Mouse (Mus musculus) kidney, postnatal 25 days (tissue): ENCODE results near the gene Reep3.
A peak's percentile ranks its signal among the peaks of the same experiment; 100 is the strongest.

Experiments used
- DNase-seq, 2 experiments: peaks; one replicate each; pipeline ENCODE4 v3.0.0; 2021; ENCODE audit warnings: mixed read lengths in 2 of 2

Gene Reep3

DNA sequence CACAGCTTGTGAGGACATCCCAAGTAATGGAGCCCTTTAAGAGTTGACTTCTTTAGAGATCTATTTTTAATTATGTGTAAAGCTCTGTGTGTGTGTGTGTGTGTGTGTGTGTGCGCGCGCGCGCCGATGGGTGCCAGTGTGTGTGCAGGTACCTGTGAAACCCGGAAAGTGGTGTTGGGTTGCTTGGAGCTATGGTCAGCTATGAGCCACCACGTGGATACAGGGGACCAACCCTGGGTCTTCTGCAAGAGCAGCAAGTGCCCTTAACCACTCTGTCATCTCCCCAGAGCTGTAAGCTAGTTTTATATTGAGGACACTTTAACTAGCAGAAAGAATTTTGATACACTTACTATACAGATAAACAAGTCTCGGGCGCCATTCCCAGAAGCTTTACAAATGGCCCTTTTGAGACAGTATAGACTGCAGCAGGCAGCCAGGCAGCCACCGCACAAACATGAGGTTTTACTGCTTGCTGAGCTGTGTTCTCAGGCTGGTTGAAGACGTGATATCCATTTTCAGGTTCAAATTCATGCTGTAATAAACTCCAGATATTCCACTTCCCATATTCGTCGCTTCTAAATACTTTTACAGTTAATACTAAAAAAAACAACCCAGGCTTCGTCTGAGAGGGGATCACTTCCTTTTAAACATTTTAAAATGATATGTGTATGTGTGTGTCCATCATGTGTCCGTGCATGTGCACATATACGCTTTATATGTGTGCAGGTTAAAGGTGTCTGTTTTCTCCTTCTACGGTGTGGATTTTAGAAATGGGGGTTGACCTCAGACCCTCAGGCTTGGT lies 15.3 kb downstream of the Reep3 start:
- DNase-seq: no peak

DNA sequence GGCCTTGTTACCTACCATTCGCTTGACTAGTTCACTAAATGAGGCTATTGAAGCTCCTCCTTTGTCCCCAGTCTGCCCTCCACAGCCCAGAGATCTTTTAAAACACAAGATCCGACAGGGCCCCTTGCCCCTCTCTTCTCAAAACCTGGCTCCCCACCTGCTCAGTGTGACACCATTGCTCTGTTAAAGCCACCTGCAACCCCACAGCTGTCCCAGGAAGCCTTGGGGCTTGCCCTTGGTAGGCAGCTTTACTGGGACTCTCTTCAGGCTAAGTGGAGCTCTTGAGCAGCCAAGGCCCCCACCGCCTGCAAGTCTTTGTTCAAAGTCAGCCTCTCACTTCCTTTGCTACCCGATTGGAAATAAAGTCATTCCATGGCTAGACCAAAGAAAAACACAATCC lies 17.7 kb downstream of the Reep3 start:
- no peak for DNase-seq

DNA sequence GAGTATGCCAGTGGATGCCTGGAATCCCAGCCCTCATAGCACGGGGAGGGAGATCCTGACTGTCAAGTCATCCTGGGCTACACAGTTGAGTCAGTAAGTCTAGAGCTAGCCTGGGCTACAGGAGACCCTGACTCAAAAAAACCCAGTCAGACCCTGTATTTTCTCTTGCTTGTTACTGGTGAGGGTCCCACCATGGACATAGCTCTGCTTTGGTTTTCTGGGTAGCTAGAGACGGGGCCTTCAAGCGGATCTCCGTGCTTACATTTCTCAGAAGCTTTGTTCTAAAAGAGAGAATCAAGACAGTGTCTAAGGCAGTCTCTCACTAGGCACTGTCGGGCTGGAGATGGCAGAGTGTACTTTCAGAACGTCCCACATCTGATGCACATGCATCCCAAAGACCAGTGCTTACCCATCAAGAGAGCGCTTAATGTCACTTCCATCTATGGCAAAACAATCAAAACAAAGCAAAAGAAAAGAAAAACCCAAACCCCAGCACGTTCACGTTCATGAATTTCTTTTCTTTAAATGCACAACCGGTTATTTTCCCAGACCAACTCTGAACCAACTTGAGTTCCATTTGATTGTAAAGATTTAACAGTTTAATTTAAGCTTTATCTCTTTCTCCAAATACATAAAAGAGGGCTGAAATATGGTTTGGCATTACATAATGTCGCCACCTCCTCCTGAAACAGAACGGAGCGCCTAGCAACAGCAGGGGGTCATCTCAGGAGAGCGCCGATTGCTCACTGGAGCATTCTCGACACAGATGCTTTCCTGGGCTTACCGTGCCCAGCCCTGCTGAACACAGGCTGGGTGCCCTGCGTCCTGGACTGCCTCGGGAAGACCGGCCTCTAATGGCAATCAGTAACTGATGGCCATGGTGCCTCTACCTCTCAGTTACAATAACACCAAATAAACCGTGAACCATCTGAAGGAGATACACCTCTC lies 20.5 kb downstream of the Reep3 start:
- DNase-seq: peak; percentile 41 to 76

DNA sequence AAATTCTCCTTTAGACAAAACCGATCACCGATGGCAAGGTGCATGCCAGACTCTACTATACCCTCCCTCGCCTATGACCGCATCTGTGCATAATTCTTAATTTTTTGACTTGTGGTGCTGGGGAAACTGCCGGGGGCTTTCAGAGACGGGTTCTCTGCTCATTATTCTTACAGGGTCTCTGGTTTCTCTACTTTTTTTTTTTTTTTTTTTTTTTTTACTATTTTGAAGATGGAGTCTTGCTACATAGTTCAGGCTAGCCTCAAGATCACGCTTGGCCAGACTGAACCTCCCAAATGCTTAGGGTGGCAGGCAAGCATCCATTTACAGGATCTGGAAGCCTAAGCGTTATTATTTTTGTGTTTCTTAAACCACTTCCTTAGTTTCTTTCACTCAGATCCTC lies 23.2 kb downstream of the Reep3 start:
- no peak for DNase-seq

DNA sequence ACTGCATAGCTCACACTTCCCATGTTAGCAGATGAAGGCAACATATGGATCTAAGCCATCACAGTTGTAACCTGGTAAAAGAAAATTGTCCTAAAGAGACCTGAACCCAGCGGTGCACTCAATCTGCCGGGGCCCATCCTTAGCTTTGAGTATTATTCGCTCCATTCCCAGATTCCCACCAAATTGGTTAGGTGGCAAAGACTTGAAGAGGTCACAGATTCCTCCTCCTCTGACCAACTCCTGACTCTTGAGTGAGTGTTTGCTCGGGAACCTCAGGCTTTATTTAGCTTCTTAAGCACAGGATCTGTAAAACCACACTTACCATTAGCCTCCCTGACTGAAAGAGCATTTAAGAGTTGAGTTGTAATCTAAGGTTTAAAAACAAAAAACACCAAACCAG lies 24.1 kb downstream of the Reep3 start:
- no peak for DNase-seq

DNA sequence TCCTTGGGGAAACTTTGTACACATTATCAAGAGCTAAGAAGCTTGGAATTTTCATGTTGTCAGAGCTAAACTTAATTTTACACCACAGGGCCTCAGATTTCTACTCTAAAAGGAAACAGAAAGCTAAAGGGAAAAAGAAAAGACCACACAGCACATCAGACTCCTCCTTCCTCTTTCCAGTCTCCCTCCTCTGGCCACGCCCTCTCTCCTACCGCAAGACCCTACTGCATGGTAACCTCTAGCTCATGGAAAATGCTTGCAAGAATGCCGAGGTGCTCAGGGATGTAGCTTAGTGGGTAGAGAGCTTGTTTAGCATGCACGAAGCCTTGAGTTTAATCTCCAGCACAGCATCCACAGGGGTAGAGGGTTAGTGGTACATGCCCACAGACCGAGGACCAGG lies 24.9 kb downstream of the Reep3 start:
- no peak for DNase-seq

DNA sequence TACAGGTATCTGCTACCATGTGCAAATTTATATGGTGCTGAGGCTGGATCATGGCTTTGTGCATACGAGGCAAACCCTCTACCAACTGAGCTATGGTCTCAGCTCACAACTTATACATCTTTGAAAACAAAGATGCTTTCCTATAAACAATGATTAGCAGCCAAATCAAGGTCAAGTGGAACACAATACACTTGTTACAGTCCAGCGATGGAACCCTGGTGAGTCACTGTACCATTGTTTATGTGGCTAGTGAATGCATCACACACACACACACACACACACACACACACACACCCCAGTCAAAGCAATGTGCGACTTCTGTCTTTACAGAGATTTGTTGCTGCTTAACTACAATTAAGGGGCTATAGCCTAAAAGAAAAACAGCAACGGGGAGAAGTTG lies 25.4 kb downstream of the Reep3 start:
- DNase-seq: no peak

DNA sequence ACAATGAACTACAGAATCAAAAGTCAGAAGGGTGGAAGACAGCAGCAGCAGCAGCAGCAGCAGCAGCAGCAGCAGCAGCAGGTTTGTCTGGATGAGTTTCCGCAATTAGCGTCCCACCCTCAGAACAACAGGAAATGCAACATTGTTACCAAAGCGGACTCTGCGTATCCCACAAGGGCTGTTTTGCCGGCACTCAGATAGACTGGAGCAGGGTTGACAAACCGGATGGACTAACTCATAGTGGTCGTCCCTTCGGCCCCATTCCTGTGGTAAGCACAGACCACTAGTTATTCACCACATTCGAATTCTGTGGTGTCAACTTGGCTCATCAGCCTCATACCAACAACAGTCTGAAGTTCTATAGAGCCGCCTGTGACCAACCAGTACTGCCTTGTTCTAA lies 27.7 kb downstream of the Reep3 start:
- no peak for DNase-seq

DNA sequence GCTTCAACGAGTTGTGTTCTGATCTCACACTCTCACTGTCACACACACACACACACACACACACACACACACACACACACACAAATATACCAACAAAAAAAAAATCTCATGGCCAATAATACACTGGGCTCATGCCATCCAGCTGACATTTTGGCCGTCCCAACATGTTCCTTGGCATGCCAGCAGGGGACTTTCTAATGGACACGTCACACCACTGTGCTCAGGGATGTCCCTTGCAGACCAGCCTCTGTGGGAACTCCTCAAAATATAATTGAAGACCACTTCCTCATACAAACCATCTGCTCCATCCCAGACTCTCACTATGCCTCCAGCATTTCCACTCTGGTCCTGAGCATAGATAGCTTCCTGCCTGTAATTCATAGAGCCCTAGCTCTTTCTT lies 30.3 kb downstream of the Reep3 start:
- DNase-seq: no peak

DNA sequence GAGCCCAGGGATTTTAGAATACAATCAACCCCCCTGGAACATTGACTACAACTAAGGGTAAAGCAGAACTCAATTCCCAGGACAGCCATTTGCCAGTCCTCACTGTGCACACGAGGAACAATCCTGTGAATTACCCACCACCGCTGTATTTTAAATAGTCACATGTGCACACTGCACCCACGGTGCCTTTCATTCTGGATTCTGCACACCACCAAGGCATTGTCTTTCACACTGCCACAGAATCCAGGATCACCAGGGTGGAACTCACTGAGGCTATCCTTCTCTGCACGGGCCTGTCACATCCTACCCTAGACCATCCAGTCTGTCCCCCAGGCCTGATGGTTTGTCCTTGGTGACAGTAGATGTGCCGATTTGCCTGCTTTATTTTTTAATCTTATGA lies 30.8 kb downstream of the Reep3 start:
- no peak for DNase-seq

DNA sequence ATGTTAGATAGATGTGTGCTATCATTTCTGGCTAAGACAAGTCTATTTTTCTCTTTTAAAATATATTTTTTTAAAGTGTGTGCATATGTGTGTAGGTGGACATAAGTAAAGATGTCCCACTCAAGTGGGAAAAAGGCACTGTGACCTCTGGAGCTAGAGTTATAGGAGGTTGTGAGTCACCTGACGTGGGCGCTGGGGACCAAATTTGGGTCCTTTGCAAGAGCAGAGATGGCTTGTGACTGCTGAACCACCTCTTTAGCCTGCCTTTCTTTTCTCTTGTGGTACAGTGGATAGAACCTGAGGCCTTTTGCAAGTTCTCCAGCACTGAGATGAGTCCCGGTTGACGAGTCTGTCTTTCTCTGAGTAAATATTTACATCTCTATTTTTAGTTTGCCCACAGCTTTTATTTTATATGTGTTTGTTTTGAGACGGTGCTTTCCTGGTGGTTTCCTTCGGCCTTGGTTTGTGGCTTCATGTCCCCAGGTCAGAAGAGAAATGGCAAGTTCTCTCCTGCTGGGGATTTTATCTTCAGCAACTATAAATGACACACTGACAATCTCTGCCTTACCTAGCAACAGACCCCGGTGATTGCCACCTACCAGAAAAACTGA lies 31.4 kb downstream of the Reep3 start:
- DNase-seq: no peak

DNA sequence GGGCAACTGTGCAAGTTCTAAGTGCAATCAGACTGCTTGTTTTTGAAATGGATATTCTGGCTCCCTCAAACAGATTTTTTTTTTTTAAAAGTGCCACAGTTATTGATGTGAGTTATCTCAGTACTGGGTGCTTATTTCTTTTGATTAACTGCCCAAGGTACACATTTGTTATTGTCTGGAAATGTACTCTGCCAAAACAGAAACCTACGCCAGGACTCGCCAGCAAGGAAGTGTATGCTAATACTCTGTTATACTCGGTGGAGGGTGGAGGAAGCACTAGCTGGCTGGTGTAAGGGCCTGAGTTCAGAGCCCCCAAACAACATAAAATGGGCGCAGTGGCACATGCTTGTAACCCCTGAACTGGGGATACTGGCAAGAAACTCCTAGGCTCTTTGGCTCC lies 34.9 kb downstream of the Reep3 start:
- DNase-seq: no peak

DNA sequence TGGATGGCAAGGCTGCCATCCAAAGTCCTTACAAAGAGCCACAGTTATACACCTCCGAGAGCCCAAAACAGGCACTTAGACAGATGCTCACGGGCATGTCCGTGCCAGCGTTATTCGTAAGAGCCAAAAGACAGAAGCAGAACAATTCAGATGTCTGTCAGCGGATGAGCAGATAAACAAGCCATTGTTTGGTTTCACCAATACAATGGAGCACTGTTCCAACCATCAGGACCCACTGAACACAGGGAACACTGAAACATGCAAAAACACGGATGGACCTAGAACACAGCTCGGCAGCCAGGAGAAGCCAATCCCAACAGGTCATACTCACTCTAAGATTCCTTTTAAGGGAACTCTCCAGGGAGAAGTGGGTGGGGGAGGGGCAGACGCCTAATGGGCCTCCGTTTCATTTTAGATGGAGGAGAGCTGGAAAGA lies 35.4 kb downstream of the Reep3 start:
- DNase-seq: peak in 1 of 2 experiments; percentile 45

DNA sequence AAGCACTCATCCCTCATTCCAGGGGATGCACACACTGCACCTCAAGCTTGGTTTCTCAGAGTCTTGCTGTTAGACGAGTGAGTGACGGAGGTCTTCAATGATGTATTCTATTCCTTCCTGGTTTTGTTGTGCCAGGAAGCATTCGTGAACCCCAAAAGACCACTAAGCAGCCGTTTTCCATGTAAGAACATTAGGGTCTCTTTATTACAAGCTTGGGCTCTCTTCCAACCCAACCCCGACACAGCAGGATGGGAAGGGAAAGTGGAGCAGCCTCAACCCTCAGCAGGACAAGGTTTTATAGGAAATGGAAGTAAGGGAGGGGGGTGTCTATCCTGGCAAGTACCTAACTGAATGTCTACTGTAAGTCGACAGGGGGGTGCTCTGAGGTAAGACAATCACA lies 38.0 kb downstream of the Reep3 start:
- DNase-seq: no peak

DNA sequence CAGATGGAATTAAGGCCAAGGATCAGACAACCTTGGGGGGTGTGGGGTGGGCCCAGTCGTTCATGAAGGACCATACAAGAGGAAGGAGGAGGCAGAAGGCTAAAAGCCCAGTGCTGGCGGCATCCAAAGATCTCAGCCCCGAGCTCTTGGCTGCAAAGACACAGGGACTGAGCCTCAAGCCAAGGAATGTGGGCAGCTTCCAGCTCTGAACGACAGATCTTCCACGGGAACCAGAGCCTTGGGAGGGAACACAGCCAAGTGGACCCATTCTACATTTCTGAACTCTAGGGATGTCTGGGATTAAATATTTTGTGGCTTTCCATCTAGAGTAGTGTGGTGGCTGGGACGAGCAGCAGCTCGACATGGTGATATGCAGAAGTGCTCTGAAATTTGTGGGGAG lies 38.4 kb downstream of the Reep3 start:
- peak; percentile 74 to 80 for DNase-seq

DNA sequence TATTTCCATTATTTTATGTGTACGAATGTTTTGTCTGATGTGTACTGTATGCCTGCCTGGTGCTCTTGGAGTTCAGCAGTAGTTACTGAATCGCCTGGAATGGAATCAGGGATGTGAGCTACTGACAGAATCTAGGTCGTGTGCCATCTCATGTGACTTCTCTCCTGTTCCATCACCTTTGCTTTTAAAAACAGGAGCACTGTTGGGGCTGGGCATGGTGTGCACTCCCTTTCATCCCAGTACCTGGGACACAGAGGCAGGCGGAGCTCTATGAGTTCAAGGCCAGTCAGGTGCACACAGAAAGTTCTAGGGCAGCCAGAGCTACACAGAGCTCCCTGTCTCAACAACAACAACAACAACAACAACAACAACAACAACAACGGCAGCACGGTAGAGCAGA lies 39.0 kb downstream of the Reep3 start:
- DNase-seq: no peak

DNA sequence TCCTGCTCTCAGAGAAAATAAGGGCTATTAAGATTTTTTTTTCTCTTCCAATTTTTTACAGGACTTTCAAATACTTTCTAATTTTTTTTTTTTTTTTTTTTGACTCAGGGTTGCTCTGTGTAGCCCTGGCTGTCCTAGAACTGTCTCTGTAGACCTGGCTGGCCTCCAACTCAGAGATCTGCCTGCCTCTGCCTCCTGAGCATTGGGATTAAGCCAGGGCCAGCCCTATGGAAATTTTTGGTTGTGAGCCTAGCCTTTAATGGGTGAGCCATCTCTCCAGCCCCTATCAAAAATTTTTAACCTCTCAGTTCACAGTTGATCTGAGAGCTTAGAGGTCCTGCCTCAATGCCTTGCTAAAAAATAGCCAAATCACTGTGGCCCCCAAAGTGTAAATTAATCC lies 39.5 kb downstream of the Reep3 start:
- no peak for DNase-seq

DNA sequence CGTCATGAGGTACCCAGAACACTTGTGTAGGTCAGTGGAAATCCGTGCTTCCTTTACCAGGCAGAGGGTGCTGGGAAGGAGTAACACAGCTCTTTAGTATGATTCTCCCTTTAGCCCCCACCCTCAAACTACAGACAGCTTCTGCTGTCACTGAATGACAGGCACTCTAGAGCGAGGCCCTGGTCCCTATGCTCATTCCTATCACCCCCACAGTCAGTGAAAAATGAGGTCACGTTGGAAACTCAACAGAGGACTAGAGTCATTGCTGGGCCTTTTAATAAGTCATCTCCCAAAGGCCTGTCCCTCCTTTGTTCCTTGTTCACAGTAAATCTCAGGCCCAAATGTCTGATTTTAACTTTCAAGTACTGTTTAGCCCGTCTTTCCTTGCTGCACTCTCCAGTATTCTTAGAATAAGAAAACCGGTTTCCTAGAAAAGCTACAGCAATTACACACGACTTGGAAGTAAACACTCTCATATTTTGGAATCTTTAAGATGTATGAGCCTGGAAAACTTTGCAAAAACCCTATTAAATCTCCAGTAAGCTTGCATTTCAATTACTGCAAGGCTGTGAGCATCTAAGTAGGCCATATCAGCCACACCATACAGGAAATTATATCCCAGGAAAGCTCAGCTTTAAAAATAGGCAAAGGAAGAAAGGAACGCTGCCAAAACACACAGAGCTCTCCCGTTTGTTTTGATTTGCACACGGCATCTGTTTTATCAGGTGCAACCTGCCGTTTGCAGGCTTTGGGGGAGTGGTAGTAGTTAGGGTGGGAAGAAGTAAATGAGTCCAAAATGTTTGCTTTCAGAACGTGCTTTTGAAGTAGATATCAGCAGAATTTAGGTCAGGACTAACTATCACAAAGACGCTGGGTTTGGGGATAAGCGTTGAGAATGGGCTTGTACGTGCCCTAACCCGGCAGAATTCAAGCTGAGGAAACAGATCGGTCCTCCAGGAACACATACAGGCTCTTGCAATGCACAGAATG lies 40.6 kb downstream of the Reep3 start:
- DNase-seq: no peak

DNA sequence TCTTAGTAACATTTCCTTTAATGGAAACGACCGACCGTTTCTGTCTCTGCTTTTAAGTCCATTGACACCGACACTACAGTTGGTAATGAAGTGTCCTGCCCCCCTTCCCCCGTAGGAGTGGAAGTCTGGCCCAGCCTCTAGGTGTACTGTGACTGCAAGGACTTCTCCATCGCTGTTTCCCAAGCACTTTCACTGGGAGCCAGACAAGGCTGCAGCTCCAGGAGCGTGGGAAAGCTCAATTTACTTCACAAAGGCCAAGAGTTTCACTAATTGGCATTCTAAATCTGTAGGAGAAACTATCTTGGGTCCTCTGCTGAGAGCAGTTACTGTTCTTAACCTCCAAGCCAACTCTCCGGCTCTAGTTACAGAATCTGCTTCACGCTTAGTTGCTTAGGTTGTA lies 43.3 kb downstream of the Reep3 start:
- DNase-seq: no peak

DNA sequence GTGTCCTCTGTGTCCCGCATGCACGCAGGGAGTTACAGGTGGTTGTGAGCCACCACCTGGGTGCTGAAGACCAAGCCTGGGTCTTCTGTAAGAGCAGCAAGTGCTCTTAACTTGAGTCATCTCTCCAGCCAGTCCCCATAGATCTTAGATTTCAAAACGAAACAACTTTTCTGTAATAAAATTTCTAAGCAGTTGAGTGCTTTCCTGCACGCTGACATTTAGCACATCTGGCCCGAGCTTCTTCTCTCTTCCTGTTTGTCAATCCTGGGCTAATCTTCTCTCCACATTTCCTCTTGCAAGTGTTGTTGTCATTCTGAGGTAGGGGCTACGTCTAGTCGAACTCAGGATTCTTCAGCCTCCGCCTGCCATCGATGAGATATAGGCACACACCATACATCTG lies 44.3 kb downstream of the Reep3 start:
- DNase-seq: no peak

DNA sequence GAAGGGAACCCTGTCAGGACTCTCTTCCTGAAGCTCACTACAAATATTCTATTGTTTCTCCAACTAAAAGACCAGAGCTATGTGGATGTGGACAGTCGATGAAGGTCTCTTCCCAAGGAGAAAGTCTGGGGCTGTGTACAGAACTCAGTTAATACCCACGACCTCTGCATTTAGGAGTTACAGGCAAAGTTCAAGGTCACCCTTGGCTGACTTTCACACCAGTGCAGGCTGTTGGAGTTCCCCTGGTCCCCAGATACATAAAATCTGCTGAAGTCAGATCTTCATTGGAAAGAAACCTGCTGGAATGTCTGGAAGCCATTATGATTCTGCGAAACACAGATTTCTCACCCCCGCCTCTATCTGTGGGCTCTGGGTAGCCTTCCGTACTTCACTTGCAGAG lies 45.3 kb downstream of the Reep3 start:
- DNase-seq: no peak

DNA sequence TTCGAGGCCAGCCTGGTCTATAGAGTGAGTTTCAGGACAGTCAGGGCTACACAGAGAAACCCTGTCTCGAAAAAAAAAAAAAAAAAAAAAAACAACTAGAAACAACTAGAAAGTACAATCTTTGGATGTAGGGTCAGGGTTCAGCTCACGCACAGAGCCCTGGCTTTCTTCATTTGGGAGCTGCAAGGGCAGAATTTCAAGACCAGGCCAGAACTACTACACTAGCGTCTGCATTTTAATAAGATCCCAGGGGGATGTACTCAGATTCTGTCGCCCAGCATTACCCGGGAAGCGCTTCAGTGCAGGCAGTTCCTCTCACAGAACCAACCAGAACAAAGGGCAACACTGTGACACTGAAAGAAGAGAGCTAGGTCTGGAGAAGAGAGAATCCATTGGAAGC lies 46.0 kb downstream of the Reep3 start:
- peak; percentile 20 to 55 for DNase-seq
